Mouse (Mus musculus): ENCODE results near the gene Pik3r6.

GRCm38 (mm10) chr11:68550358-68550757, 47.5 kb downstream of the Pik3r6 start:
- no peak for TF ChIP-seq POLR2A (IDR thresholded peaks at IDR 0.05; ENCODE audit: insufficient read depth, low read depth, low read length)
- TF ChIP-seq CTCF (IDR thresholded peaks at IDR 0.05), result no peak
